In genomic region chr14:30653943-30654659, GRCm38 (mm10) we compare ENCODE assay signal across 8 mouse cellular contexts. TPM values are rescaled to one million over a fixed set of nuclear protein-coding genes. Genes with fewer than 3 reads are reported as not detected.
A peak's percentile ranks its signal among the peaks of the same experiment; 100 is the strongest.
DNase-seq lines count a peak whose midpoint lies in the region; ATAC-seq and TF ChIP-seq lines count a peak whose summit lies in the region.

Gene Rft1 (plus strand): TSS chr14:30654360.

- H3K4me2 ChIP-seq in CH12.LX (ENCODE audit: insufficient read depth, low read depth, poor library complexity, severe bottlenecking) = peak within 1 kb of the TSS; percentile 74
- H3K4me2 ChIP-seq in forebrain, embryonic 11.5 days (ENCODE audit: low read depth, low read length, severe bottlenecking) = peak within 1 kb of the TSS; percentile 80
- H3K4me2 ChIP-seq in heart, embryonic 16.5 days (ENCODE audit: low read depth, low read length) = peak within 1 kb of the TSS; percentile 75
- H3K4me2 ChIP-seq in liver, embryonic 15.5 days = peak within 1 kb of the TSS; percentile 83
- peak within 1 kb of the TSS; percentile 70 for H3K4me2 ChIP-seq in neural tube, embryonic 12.5 days (replicated peaks)

- DNase-seq in CH12.LX (ENCODE audit: extremely low read depth) = peak; percentile 95
- peak; percentile 93 for DNase-seq in c-Kit-positive CD71-positive TER-119-negative erythroid progenitor cells, embryonic 14.5 days (ENCODE audit: low read depth)
- DNase-seq in forebrain, embryonic 11.5 days (ENCODE audit: low spot score) = peak; percentile 99
- DNase-seq in kidney, postnatal 36 days = peak; percentile 97 to 99
- peak; percentile 88 for DNase-seq in telencephalon, adult 2 months (ENCODE audit: low read depth, low spot score)

- no peaks in the 10 kb centered on the region; the same call in 1 of the 2 replicates for H3K79me2 ChIP-seq in CH12.LX (replicated peaks; ENCODE audit: control insufficient read depth, extremely low read depth, insufficient read depth, poor library complexity, severe bottlenecking)

- no peak for TF ChIP-seq RAD21 in CH12.LX (IDR thresholded peaks at IDR 0.05; ENCODE audit: low read depth, low read length)

- H3K4me3 ChIP-seq in CH12.LX (replicated peaks in 1 of 3; ENCODE audit: low read depth in 2 of 3, low read length in 2 of 3, poor library complexity in 1 of 3) = peak within 1 kb of the TSS; percentile 86 to 92 (median 87)
- peak within 1 kb of the TSS; percentile 91 for H3K4me3 ChIP-seq in forebrain, embryonic 11.5 days (ENCODE audit: low read depth, low read length)
- H3K4me3 ChIP-seq in heart, embryonic 16.5 days (ENCODE audit: low read length) = peak within 1 kb of the TSS; percentile 96
- H3K4me3 ChIP-seq in liver, embryonic 15.5 days (replicated peaks) = peak within 1 kb of the TSS; percentile 97
- H3K4me3 ChIP-seq in neural tube, embryonic 12.5 days = peak within 1 kb of the TSS; percentile 94

- no peaks in the 10 kb centered on the region for H3K27me3 ChIP-seq in CH12.LX (replicated peaks)
- H3K27me3 ChIP-seq in forebrain, embryonic 11.5 days (ENCODE audit: control insufficient read depth, insufficient read depth, low read length) = no peaks in the 10 kb centered on the region
- no peaks in the 10 kb centered on the region for H3K27me3 ChIP-seq in heart, embryonic 16.5 days (ENCODE audit: control insufficient read depth, insufficient read depth, low read length)
- no peaks in the 10 kb centered on the region for H3K27me3 ChIP-seq in liver, embryonic 15.5 days
- H3K27me3 ChIP-seq in neural tube, embryonic 12.5 days (replicated peaks) = no peaks in the 10 kb centered on the region

- no peak for TF ChIP-seq CTCF in CH12.LX (conservative IDR thresholded peaks at IDR 0.05 in 1 of 2, IDR thresholded peaks at IDR 0.05 in 1 of 2; ENCODE audit: low read depth in 2 of 2, low read length in 2 of 2)

- H3K4me1 ChIP-seq in CH12.LX (ENCODE audit: control insufficient read depth in 1 of 2, insufficient read depth in 2 of 2) = peaks cover 7 to 46% of the 10 kb centered on the region in 2 experiments
- H3K4me1 ChIP-seq in forebrain, embryonic 11.5 days (replicated peaks; ENCODE audit: control insufficient read depth, insufficient read depth, low read length) = no peaks in the 10 kb centered on the region; the same call in 1 of the 2 replicates
- peaks cover 10% of the 10 kb centered on the region for H3K4me1 ChIP-seq in heart, embryonic 16.5 days (ENCODE audit: control insufficient read depth, insufficient read depth, low read length)
- H3K4me1 ChIP-seq in liver, embryonic 15.5 days (replicated peaks) = peaks cover 18% of the 10 kb centered on the region
- no peaks in the 10 kb centered on the region for H3K4me1 ChIP-seq in neural tube, embryonic 12.5 days

- H3K36me3 ChIP-seq in CH12.LX (replicated peaks in 1 of 2; ENCODE audit: control insufficient read depth in 1 of 2, insufficient read depth in 1 of 2, low read length in 1 of 2) = peaks cover under 1 to 21% of the 10 kb centered on the region in 2 experiments
- no peaks in the 10 kb centered on the region for H3K36me3 ChIP-seq in forebrain, embryonic 11.5 days (ENCODE audit: control insufficient read depth, insufficient read depth, low read length)
- 0 out of 2 replicates have a peak, but pooled peaks cover 4% of the 10 kb centered on the region for H3K36me3 ChIP-seq in heart, embryonic 16.5 days (ENCODE audit: control insufficient read depth, insufficient read depth)
- peaks cover 8% of the 10 kb centered on the region for H3K36me3 ChIP-seq in liver, embryonic 15.5 days (replicated peaks)
- 0 out of 2 replicates have a peak, but pooled peaks cover under 1% of the 10 kb centered on the region for H3K36me3 ChIP-seq in neural tube, embryonic 12.5 days

- in situ Hi-C loops in CH12.LX (cut with MboI; ENCODE audit: low pct_ligation_motif_present, low pct_unique_long_range_greater_than_20kb, low sequenced_read_pairs) = no loop called here

- no peaks in the 10 kb centered on the region for H3K9me3 ChIP-seq in CH12.LX (replicated peaks; ENCODE audit: low read length)
- no peaks in the 10 kb centered on the region for H3K9me3 ChIP-seq in forebrain, embryonic 11.5 days (ENCODE audit: control insufficient read depth, low read length)
- no peaks in the 10 kb centered on the region for H3K9me3 ChIP-seq in heart, embryonic 16.5 days (replicated peaks; ENCODE audit: control insufficient read depth, low read length)
- H3K9me3 ChIP-seq in liver, embryonic 15.5 days (replicated peaks) = no peaks in the 10 kb centered on the region
- no peaks in the 10 kb centered on the region for H3K9me3 ChIP-seq in neural tube, embryonic 12.5 days

- H3K27ac ChIP-seq in CH12.LX (ENCODE audit: insufficient read depth, low read depth) = peak within 1 kb of the TSS; percentile 58; the same call in 1 of the 2 replicates
- peak within 1 kb of the TSS; percentile 66 for H3K27ac ChIP-seq in forebrain, embryonic 11.5 days (ENCODE audit: low read depth, low read length)
- H3K27ac ChIP-seq in heart, embryonic 16.5 days (ENCODE audit: low read length) = peak within 1 kb of the TSS; percentile 90
- H3K27ac ChIP-seq in liver, embryonic 15.5 days (replicated peaks) = peak within 1 kb of the TSS; percentile 84
- peak within 1 kb of the TSS; percentile 68; the same call in 1 of the 2 replicates for H3K27ac ChIP-seq in neural tube, embryonic 12.5 days

- TF ChIP-seq POLR2A in CH12.LX (IDR thresholded peaks at IDR 0.05; ENCODE audit: low read depth, low read length) = peak; percentile 97

- 2% methylated on average over 38 of the region's 38 CpGs for WGBS in forebrain, embryonic 11.5 days
- WGBS in heart, embryonic 16.5 days = 3% methylated on average over 38 of the region's 38 CpGs
- WGBS in liver, embryonic 15.5 days (ENCODE audit: insufficient replicate concordance) = 2% methylated on average over 38 of the region's 38 CpGs
- 3% methylated on average over 38 of the region's 38 CpGs for WGBS in neural tube, embryonic 12.5 days

- TF ChIP-seq EP300 in CH12.LX (IDR thresholded peaks at IDR 0.05; ENCODE audit: low read length) = no peak

- H3K9ac ChIP-seq in CH12.LX (ENCODE audit: insufficient read depth, low read depth) = peak within 1 kb of the TSS; percentile 92
- H3K9ac ChIP-seq in forebrain, embryonic 11.5 days (ENCODE audit: low read length) = peak within 1 kb of the TSS; percentile 99
- peak within 1 kb of the TSS; percentile 100 for H3K9ac ChIP-seq in heart, embryonic 16.5 days (ENCODE audit: low read length)
- peak within 1 kb of the TSS; percentile 96 for H3K9ac ChIP-seq in liver, embryonic 15.5 days
- H3K9ac ChIP-seq in neural tube, embryonic 12.5 days = peak within 1 kb of the TSS; percentile 98

- dilution Hi-C loops in CH12.LX (cut with MboI; ENCODE audit: extremely low pct_ligation_motif_present, extremely low pct_unique_long_range_greater_than_20kb, low sequenced_read_pairs) = no loop called here

- peak; percentile 94 for ATAC-seq in forebrain, embryonic 11.5 days (replicated peaks; ENCODE audit: low FRiP score)
- peak; percentile 81 for ATAC-seq in heart, embryonic 16.5 days (replicated peaks; ENCODE audit: extremely low read depth, insufficient read depth, low FRiP score)
- peak; percentile 91 for ATAC-seq in liver, embryonic 15.5 days (ENCODE audit: insufficient read depth)
- ATAC-seq in neural tube, embryonic 12.5 days (ENCODE audit: low FRiP score, low read depth) = peak; percentile 91

TF ChIP-seq in CH12.LX, 34 proteins besides CTCF, POLR2A, EP300 and RAD21:
- TF ChIP-seq MAX (IDR thresholded peaks at IDR 0.05; ENCODE audit: low read length) = 0 out of 2 replicates have a peak, but pooled peaks have one; percentile 27
- no peak for TF ChIP-seq SMC3 (IDR thresholded peaks at IDR 0.05; ENCODE audit: low read depth, low read length)
- TF ChIP-seq GABPA (IDR thresholded peaks at IDR 0.05; ENCODE audit: insufficient replicate concordance, low read depth, low read length) = no peak
- peak; percentile 94 for TF ChIP-seq NELFE (IDR thresholded peaks at IDR 0.05; ENCODE audit: low read depth, low read length)
- TF ChIP-seq TBP (conservative IDR thresholded peaks at IDR 0.05; ENCODE audit: low read depth, low read length) = peak; percentile 74; the same call in 1 of the 2 replicates
- TF ChIP-seq CHD2 (IDR thresholded peaks at IDR 0.05; ENCODE audit: low read length) = no peak
- TF ChIP-seq MAZ (IDR thresholded peaks at IDR 0.05; ENCODE audit: low read depth, low read length) = no peak
- no peak for TF ChIP-seq ZKSCAN1 (IDR thresholded peaks at IDR 0.05; ENCODE audit: borderline replicate concordance, low read depth, low read length)
- peak; percentile 39; the same call in 1 of the 2 replicates for TF ChIP-seq MXI1 (IDR thresholded peaks at IDR 0.05; ENCODE audit: low read depth, low read length)
- TF ChIP-seq PAX5 (IDR thresholded peaks at IDR 0.05; ENCODE audit: low read length) = no peak
- peak; percentile 85 for TF ChIP-seq ELF1 (IDR thresholded peaks at IDR 0.05; ENCODE audit: low read depth, low read length)
- peak; percentile 22; the same call in 1 of the 2 replicates for TF ChIP-seq IRF4 (IDR thresholded peaks at IDR 0.05; ENCODE audit: low read depth, low read length)
- peak; percentile 88 for TF ChIP-seq ZNF384 (IDR thresholded peaks at IDR 0.05; ENCODE audit: low read depth, low read length)
- peak; percentile 90 for TF ChIP-seq SIN3A (IDR thresholded peaks at IDR 0.05; ENCODE audit: low read length)
- TF ChIP-seq TCF12 (IDR thresholded peaks at IDR 0.05; ENCODE audit: low read depth, low read length) = peak; percentile 85
- TF ChIP-seq ZMIZ1 (IDR thresholded peaks at IDR 0.05; ENCODE audit: low read depth, low read length) = peak; percentile 80; the same call in 1 of the 2 replicates
- 0 out of 2 replicates have a peak, but pooled peaks have one; percentile 19 for TF ChIP-seq E2F4 (IDR thresholded peaks at IDR 0.05; ENCODE audit: insufficient replicate concordance, low read depth, low read length)
- TF ChIP-seq HCFC1 (IDR thresholded peaks at IDR 0.05; ENCODE audit: low read depth, low read length) = peak; percentile 83
- TF ChIP-seq NRF1 (IDR thresholded peaks at IDR 0.05; ENCODE audit: low read depth, low read length) = no peak
- no peak for TF ChIP-seq USF2 (conservative IDR thresholded peaks at IDR 0.05; ENCODE audit: low read depth, low read length)
- no peak for TF ChIP-seq ETS1 (conservative IDR thresholded peaks at IDR 0.05; ENCODE audit: low read depth, low read length)

RNA-seq across cellular contexts. Expression of gene Rft1, which starts in this region (rescaled TPM):
- total RNA-seq in CH12.LX (2012; rRNA removed) (12.0 and 13.5 TPM in 2 replicates), CH12.LX (2014; rRNA removed) (25.8 and 26.0 TPM in 2 replicates)
- 15.3 and 17.7 TPM in 2 replicates for polyA plus RNA-seq in CH12.LX (2012; ENCODE audit: insufficient read length, low read depth)
- 11.3 and 11.4 TPM in 2 replicates for polyA plus RNA-seq in forebrain, embryonic 11.5 days (2014; fragmentation: Nextera tagmentation; extraction: Ambion mirVana)
- 11.0 and 11.3 TPM in 2 replicates for polyA plus RNA-seq in heart, embryonic 16.5 days (2015; fragmentation: Nextera tagmentation; extraction: Ambion mirVana)
- polyA plus RNA-seq in liver, embryonic 15.5 days (2015; fragmentation: Nextera tagmentation; extraction: Ambion mirVana) = 3.8 and 4.3 TPM in 2 replicates
- 12.0 and 13.5 TPM in 2 replicates for polyA plus RNA-seq in neural tube, embryonic 12.5 days (2016; fragmentation: Nextera tagmentation; extraction: Ambion mirVana)

Comparison
In these comparisons a context has a peak if more than half of its experiments do, and no peak if none do; other contexts are left out.
1. Peak in every context shown above with its lines: DNase-seq, ATAC-seq, H3K4me3 ChIP-seq and H3K27ac ChIP-seq.